Mouse (Mus musculus) CH12.LX (cell line): Measurements from ENCODE around the gene Grrp1. TPM values are rescaled to one million over a fixed set of nuclear protein-coding genes. Genes with fewer than 3 reads are reported as not detected.
A peak's percentile ranks its signal among the peaks of the same experiment; 100 is the strongest.
"Not testable (repeated sequence)": the region's sequence is repeated elsewhere in the genome, so short reads cannot be mapped to it uniquely, and the experiment has no call there.

ENCODE experiments used
- DNase-seq: peaks from one replicate; pipeline ENCODE4 v3.0.0-alpha.2; 2013; ENCODE audit errors: extremely low read depth
- H3K27ac ChIP-seq: 2 replicates; pipeline ENCODE4 v1.5.1; 2012; ENCODE audit warnings: low read depth, mild to moderate bottlenecking, control low read depth, moderate library complexity; ENCODE audit not compliant: insufficient read depth
- H3K27me3 ChIP-seq: replicated peaks from 2 replicates; pipeline ENCODE3; 2012; ENCODE audit warnings: inconsistent platforms
- H3K36me3 ChIP-seq, 2 experiments: replicated peaks in 1 of 2; 2 replicates each; pipeline versions ENCODE3 to v1.6.1; 2012; ENCODE audit warnings: inconsistent platforms in 1 of 2, low read length in 1 of 2, mild to moderate bottlenecking in 1 of 2, mixed read lengths in 1 of 2, moderate library complexity in 1 of 2; ENCODE audit not compliant: control insufficient read depth in 1 of 2, insufficient read depth in 1 of 2
- H3K4me1 ChIP-seq, 2 experiments: 2 replicates each; pipeline ENCODE4 v1.6.1; 2012; ENCODE audit warnings: inconsistent platforms in 1 of 2, moderate library complexity in 1 of 2; ENCODE audit not compliant: insufficient read depth in 2 of 2, control insufficient read depth in 1 of 2
- H3K4me2 ChIP-seq: 2 replicates; pipeline ENCODE4 v1.6.1; 2012; ENCODE audit warnings: low read depth, mild to moderate bottlenecking, control low read depth; ENCODE audit not compliant: poor library complexity, insufficient read depth, severe bottlenecking
- H3K4me3 ChIP-seq, 3 experiments: fragments of 150-350 bp in 1 of 3; sonication (generic) in 1 of 3; replicated peaks in 1 of 3; 2 replicates each; pipeline versions ENCODE3 to v1.5.1; 2011 to 2012; ENCODE audit warnings: low read depth in 2 of 3, low read length in 2 of 3, mild to moderate bottlenecking in 2 of 3, moderate library complexity in 2 of 3, control low read depth in 1 of 3, improper control_type of control experiment in 1 of 3, inconsistent platforms in 1 of 3, mixed read lengths in 1 of 3; ENCODE audit not compliant: poor library complexity in 1 of 3
- H3K79me2 ChIP-seq: replicated peaks from 2 replicates; pipeline ENCODE4 v1.6.1; 2012; ENCODE audit warnings: mild to moderate bottlenecking, moderate library complexity; ENCODE audit not compliant: control insufficient read depth, poor library complexity, insufficient read depth, severe bottlenecking; ENCODE audit errors: extremely low read depth
- H3K9ac ChIP-seq: 2 replicates; pipeline ENCODE4 v1.6.1; 2012; ENCODE audit warnings: low read depth, mild to moderate bottlenecking, control low read depth, moderate library complexity; ENCODE audit not compliant: insufficient read depth
- H3K9me3 ChIP-seq: replicated peaks from 2 replicates; pipeline ENCODE3; 2012; ENCODE audit warnings: low read length, inconsistent platforms, mixed read lengths
- BHLHE40 ChIP-seq: IDR thresholded peaks from 2 replicates; pipeline ENCODE4 v1.6.1; 2011; ENCODE audit warnings: mild to moderate bottlenecking, low read depth, low read length, improper control_type of control experiment
- CHD1 ChIP-seq: IDR thresholded peaks from 2 replicates; pipeline ENCODE4 v1.6.1; 2012; ENCODE audit warnings: low read depth, low read length, improper control_type of control experiment, inconsistent platforms
- CTCF ChIP-seq, 2 experiments: IDR thresholded peaks in 1 of 2; conservative IDR thresholded peaks in 1 of 2; 2 replicates each; pipeline ENCODE4 v1.5.1; 2011 to 2012; ENCODE audit warnings: low read depth in 2 of 2, low read length in 2 of 2, improper control_type of control experiment in 1 of 2, inconsistent platforms in 1 of 2, mild to moderate bottlenecking in 1 of 2, moderate library complexity in 1 of 2
- ELF1 ChIP-seq: IDR thresholded peaks from 2 replicates; pipeline ENCODE4 v1.6.1; 2014; ENCODE audit warnings: low read depth, mild to moderate bottlenecking, inconsistent platforms, low read length, improper control_type of control experiment
- EP300 ChIP-seq: IDR thresholded peaks from 2 replicates; pipeline ENCODE4 v1.6.1; 2011; ENCODE audit warnings: low read length, improper control_type of control experiment
- HCFC1 ChIP-seq: IDR thresholded peaks from 2 replicates; pipeline ENCODE4 v1.6.1; 2012; ENCODE audit warnings: low read depth, mild to moderate bottlenecking, inconsistent platforms, low read length, improper control_type of control experiment
- MAFK ChIP-seq: IDR thresholded peaks from 2 replicates; pipeline ENCODE4 v1.6.1; 2011; ENCODE audit warnings: low read length, improper control_type of control experiment; ENCODE audit not compliant: insufficient replicate concordance
- NRF1 ChIP-seq: IDR thresholded peaks from 2 replicates; pipeline ENCODE4 v1.6.1; 2014; ENCODE audit warnings: low read depth, mild to moderate bottlenecking, inconsistent platforms, low read length, improper control_type of control experiment, moderate library complexity
- PAX5 ChIP-seq: IDR thresholded peaks from 2 replicates; pipeline ENCODE4 v1.6.1; 2012; ENCODE audit warnings: low read length, inconsistent platforms, mixed read lengths
- RAD21 ChIP-seq: IDR thresholded peaks from 2 replicates; pipeline ENCODE4 v1.6.1; 2011; ENCODE audit warnings: low read depth, mild to moderate bottlenecking, low read length, improper control_type of control experiment, moderate library complexity
- SIN3A ChIP-seq: IDR thresholded peaks from 2 replicates; pipeline ENCODE4 v1.6.1; 2012; ENCODE audit warnings: low read length, improper control_type of control experiment, inconsistent platforms
- SMC3 ChIP-seq: IDR thresholded peaks from 2 replicates; pipeline ENCODE4 v1.6.1; 2011; ENCODE audit warnings: low read depth, low read length, improper control_type of control experiment
- USF2 ChIP-seq: conservative IDR thresholded peaks from 2 replicates; pipeline ENCODE4 v1.6.1; 2011; ENCODE audit warnings: low read depth, low read length, improper control_type of control experiment
- ZC3H11A ChIP-seq: IDR thresholded peaks from 2 replicates; pipeline ENCODE4 v1.6.1; 2012; ENCODE audit warnings: low read depth, mild to moderate bottlenecking, inconsistent platforms, low read length, improper control_type of control experiment
- ZNF384 ChIP-seq: IDR thresholded peaks from 2 replicates; pipeline ENCODE4 v1.6.1; 2012; ENCODE audit warnings: low read depth, low read length, improper control_type of control experiment, inconsistent platforms
- dilution Hi-C: fragments of 300-500 bp; cut with MboI; formaldehyde crosslinking; loops from 2 replicates; pipeline ENCODE4 v1.14.3; 2020; ENCODE audit warnings: low sequenced_read_pairs; ENCODE audit not compliant: extremely low pct_unique_long_range_greater_than_20kb, extremely low pct_ligation_motif_present
- in situ Hi-C: fragments of 300-500 bp; cut with MboI; formaldehyde crosslinking; loops from 3 replicates; pipeline ENCODE4 v1.14.3; 2019; ENCODE audit warnings: low sequenced_read_pairs, low pct_ligation_motif_present, low pct_unique_long_range_greater_than_20kb, mixed read lengths
- polyA plus RNA-seq: library from polyadenylated mRNA; unstranded; fragments of >175 nt; gene quantifications from 2 replicates; pipeline ENCODE4 v1.2.1, GENCODE M21; 2012; ENCODE audit warnings: low read depth; ENCODE audit not compliant: insufficient read length
- total RNA-seq, 2 experiments: library from RNA; depleted of rRNA; stranded (reverse); fragments of 300-350 nt in 1 of 2; fragments of >200 nt in 1 of 2; gene quantifications; 2 replicates each; pipeline ENCODE4 v1.2.3; 2012 to 2014

Grrp1 gene
- total and polyA plus RNA-seq, 3 experiments, result not detected

- H3K36me3 ChIP-seq, H3K79me2 ChIP-seq, H3K9me3 ChIP-seq, dilution Hi-C loops, H3K4me2 ChIP-seq, H3K27me3 ChIP-seq, H3K4me3 ChIP-seq, H3K27ac ChIP-seq, H3K9ac ChIP-seq: not testable (repeated sequence)
- TF ChIP-seq CTCF (conservative IDR thresholded peaks at IDR 0.05 in 1 of 2, IDR thresholded peaks at IDR 0.05 in 1 of 2; ENCODE audit: low read depth in 2 of 2, low read length in 2 of 2), result peak in 1 of 2 experiments; percentile 63; a peak in 2 of 4 replicates
- TF ChIP-seq RAD21, result peak; percentile 34
- peak; percentile 35; the same call in 1 of the 2 replicates for TF ChIP-seq SMC3
- peak; percentile 31 for DNase-seq
- peaks cover 3 to 11% of the 10 kb centered on the region in 2 experiments; a peak in 3 of 4 replicates for H3K4me1 ChIP-seq
- in situ Hi-C loops, result loop anchor here (25.0 kb wide), 1 partner anchor 218 kb away; the partner anchor contains the start of gene Paqr7
These were observed 15.7 kb upstream of the Grrp1 start for GRCm38 (mm10) chr4:134269622-134270021.

DNA sequence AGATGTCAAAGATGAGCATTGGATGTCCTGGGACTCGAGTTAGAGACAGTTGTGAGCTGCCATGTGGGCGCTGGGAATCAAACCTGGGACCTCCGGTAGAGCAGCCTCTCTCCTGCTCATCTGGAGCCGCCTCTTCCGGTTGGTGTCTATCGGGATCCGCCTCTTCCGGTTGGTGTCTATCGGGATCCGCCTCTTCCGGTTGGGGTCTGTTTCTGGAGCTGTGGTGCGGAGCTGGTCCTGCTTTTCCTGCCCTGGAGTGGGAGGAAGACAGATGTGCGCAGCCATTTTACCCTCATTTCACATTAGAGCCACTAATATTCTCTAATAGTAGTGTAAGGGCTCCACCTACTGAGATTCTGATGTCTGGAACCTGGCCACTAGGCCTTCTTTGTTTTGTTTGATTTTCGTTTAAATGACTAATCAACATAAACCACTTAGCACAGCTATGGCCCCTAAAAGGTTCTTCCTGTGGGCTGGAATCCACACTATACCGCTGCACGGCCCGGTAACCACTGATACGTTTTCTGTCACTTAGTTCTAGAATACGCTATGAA, 14.3 kb upstream of the Grrp1 start:
- in situ Hi-C loops, result loop anchor here (25.0 kb wide), 1 partner anchor 219 kb away; the partner anchor contains the start of gene Paqr7
- Histone ChIP-seq H3K36me3 (no peaks in the 10 kb centered on the region), H3K9ac (no peak overlapping the region), H3K4me3 (no peak overlapping the region), H3K4me1 (peaks cover 3 to 5% of the 10 kb centered on the region in 2 experiments; a peak in 3 of 4 replicates), H3K27me3 (peaks cover 9% of the 10 kb centered on the region), H3K9me3 (peaks cover 9% of the 10 kb centered on the region), H3K4me2 (no peak overlapping the region), H3K79me2 (no peaks in the 10 kb centered on the region), H3K27ac (no peak overlapping the region)
- dilution Hi-C loops, result no loop called here
- DNase-seq, result no peak
- TF ChIP-seq NRF1 (no peak), ZNF384 (no peak), CTCF (conservative IDR thresholded peaks at IDR 0.05 in 1 of 2, IDR thresholded peaks at IDR 0.05 in 1 of 2; ENCODE audit: low read depth in 2 of 2, low read length in 2 of 2) (0 out of 4 replicates have a peak, but pooled peaks of 1 of the 2 experiments have one; percentile 16), BHLHE40 (no peak), HCFC1 (no peak), EP300 (no peak), MAFK (no peak), CHD1 (no peak), RAD21 (peak; percentile 18), SMC3 (no peak), ZC3H11A (no peak), SIN3A (no peak), PAX5 (no peak), USF2 (no peak), ELF1 (no peak)
